Mouse (Mus musculus): ENCODE results near the gene Gpr6.

- TF ChIP-seq GATA1 (IDR thresholded peaks at IDR 0.05; ENCODE audit: borderline replicate concordance, low read length) (no peak), FLI1 (IDR thresholded peaks at IDR 0.05; ENCODE audit: low read length) (no peak)
These were observed at the start of gene Gpr6 for GRCm38 (mm10) chr10:41072116-41072515.

All from megakaryocyte, embryonic 14.5 days (primary cell).